Mouse (Mus musculus) megakaryocyte, embryonic 14.5 days (primary cell): ENCODE measurements around the gene Luzp1.

Source experiments
- FLI1 ChIP-seq: IDR thresholded peaks from 2 replicates; pipeline ENCODE4 v1.6.1; 2012; ENCODE audit warnings: low read length, inconsistent platforms, mixed read lengths
- GATA1 ChIP-seq: IDR thresholded peaks from 3 replicates; pipeline ENCODE4 v1.6.1; 2012; ENCODE audit warnings: mixed read lengths, low read length, inconsistent platforms, borderline replicate concordance

DNA sequence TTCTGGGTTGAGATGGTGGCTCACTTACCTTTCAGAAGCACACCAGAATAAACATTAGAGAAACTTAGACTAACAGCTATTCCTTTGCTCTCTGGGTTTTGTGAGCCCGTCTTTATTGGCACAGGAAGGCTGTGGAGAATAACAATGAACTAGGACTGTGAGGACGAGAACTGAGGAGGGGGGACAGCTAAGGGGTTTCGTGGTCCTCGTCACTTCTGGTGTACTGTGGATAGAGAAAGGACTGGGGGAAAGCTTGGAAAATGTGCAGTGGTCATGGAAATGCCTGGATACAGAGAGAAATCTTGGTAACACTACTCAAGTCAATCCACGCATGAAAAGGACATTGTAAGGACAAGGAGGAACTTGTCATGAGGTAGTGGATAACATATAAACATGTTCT lies 52.3 kb downstream of the Luzp1 start:
- TF ChIP-seq GATA1, result no peak
- no peak for TF ChIP-seq FLI1
